Mouse (Mus musculus): ENCODE data around the gene Dgat2. TPM values are rescaled to one million over a fixed set of nuclear protein-coding genes. Genes with fewer than 3 reads are reported as not detected.

The Dgat2 gene
- total RNA-seq, 1 experiment from 2014 or later = 0.46 TPM

- no peak for ATAC-seq (replicated peaks; ENCODE audit: low read depth, poor library complexity, severe bottlenecking)
Observed at GRCm38 (mm10) chr7:99194511-99194910, 12.0 kb upstream of the Dgat2 start.

- ATAC-seq (replicated peaks; ENCODE audit: low read depth, poor library complexity, severe bottlenecking) = no peak
Observed at GRCm38 (mm10) chr7:99193926-99194325, 11.4 kb upstream of the Dgat2 start.

DNA sequence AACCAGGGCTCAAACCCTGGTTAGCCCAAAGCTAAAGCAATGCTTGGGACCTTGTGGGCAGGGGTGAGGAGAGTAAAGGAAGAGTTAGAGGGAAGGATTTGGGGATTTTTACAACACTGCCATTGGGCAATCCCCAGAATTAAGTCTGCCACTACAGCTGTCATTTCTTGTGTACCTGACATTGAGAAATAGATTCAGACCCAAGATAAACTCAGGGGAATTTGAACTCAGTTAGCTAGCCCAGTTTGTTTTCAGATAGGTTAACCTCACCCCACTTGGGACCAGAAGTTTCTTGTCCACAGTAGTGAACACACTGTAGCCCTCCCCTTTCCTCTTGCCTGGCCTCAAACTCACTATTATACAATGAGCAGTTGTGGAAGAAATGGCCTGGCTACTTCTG is 8.9 kb upstream of the Dgat2 start:
- ATAC-seq (replicated peaks; ENCODE audit: low read depth, poor library complexity, severe bottlenecking) = no peak

- ATAC-seq (replicated peaks; ENCODE audit: low read depth, poor library complexity, severe bottlenecking) = 0 out of 2 replicates have a peak, but pooled peaks have one; percentile 22
Observed at GRCm38 (mm10) chr7:99189885-99190284, 7.4 kb upstream of the Dgat2 start.

DNA sequence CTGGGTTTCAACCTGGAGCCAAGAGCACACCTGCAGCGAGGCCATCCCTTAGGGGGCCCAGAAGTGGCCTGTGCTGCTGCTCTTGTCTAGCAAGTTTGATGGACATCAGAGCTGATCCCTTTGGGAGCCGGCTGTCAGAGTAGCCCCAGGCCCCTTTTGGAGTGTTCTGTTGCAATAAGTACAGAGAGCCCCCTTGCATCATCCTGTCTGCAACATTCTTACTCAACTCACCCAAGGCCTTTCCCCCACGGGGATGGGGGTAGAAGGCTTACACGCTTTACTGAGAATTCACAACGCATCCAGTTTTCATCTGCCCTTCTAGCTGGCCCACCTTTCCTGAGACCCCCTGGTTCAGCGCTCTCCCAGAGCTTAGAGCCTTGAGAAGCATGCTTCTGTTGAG is 6.1 kb upstream of the Dgat2 start:
- no peak for ATAC-seq (replicated peaks; ENCODE audit: low read depth, poor library complexity, severe bottlenecking)

DNA sequence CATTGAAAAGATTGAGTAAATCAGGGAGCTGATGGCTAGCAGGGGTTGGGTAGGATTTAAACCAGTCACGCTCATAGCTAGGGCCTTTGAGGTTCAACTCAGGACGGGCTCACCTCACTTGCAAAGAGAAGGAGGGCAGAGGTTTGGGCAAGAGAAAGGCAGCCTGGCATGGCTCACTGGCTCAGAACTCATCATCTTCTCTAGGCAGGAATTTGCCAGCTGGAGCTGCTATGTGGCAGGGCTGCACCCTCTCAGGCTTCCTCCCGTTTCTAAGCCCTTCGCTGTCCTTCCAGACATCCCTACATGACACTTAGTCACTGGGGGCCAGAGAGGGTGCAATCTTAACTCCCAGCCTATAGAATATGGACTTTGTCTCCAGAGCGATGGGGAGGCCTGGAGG is 4.9 kb upstream of the Dgat2 start:
- no peak for ATAC-seq (replicated peaks; ENCODE audit: low read depth, poor library complexity, severe bottlenecking)

DNA sequence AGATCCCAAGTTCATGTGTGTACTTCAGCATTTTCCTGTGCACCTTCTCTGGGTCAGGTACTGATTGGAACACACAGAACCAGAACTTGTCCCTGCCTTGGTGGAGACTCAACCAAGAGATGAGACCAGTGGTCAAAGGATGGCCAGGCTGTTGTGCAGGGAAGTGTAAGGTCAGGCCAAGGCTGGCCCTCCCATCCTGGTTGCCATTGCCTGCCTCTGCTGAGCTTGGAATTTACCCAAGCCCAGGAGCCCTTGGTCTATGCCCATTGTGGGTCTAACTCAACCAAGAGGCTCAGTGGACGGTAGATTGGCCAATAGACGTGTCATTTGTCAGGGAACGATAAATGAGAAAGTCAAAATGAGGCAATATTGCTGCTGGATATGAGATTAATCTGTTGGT is 2.9 kb upstream of the Dgat2 start:
- ATAC-seq (replicated peaks; ENCODE audit: low read depth, poor library complexity, severe bottlenecking) = no peak

GRCm38 (mm10) chr7:99183751-99184150 is 1.2 kb upstream of the Dgat2 start:
- peak; percentile 49 for ATAC-seq (replicated peaks; ENCODE audit: low read depth, poor library complexity, severe bottlenecking)

DNA sequence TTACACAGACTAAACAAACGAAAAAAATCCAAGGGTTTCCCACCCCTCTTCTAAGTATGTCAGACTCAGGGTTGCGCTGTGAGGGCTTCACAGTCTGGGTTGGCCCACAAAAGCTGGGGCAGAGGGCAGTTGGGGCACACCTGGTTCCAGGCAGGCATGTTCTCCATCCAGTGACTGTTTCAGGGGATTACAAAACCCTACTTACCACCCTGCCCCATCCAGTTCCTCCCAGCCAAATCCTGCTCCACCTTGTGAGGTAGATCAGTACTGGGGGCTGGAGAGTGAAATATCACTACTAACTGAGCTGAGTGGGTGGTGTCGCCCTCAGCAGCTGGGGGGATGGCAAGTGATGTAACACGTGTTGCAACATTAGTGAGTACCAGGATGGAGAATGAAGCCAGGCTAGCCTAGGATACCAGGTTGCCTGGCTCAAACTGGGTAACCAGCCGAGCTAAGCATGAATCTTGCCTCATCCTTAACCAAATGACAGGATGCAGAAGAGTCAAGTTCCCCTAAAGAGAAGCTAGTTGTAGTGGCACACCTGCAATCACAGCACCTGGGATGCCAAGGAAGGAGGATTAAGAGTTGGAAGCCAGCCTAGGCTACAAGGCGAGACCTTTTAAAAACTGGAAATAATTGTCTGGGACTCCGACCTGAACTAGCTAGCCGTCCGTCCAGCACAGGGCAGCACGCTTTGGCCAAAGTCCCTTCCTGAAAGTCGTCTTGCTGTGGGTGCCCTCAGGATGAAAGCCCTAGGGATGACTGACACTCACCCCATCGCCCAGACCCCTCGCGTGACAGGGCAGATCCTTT is 694 bp downstream of the Dgat2 start:
- no peak for ATAC-seq (replicated peaks; ENCODE audit: low read depth, poor library complexity, severe bottlenecking)

- no peak for ATAC-seq (replicated peaks; ENCODE audit: low read depth, poor library complexity, severe bottlenecking)
Observed at GRCm38 (mm10) chr7:99180162-99180561, 2.4 kb downstream of the Dgat2 start.

GRCm38 (mm10) chr7:99179271-99179670 is 3.2 kb downstream of the Dgat2 start:
- no peak for ATAC-seq (replicated peaks; ENCODE audit: low read depth, poor library complexity, severe bottlenecking)

- no peak for ATAC-seq (replicated peaks; ENCODE audit: low read depth, poor library complexity, severe bottlenecking)
Observed at GRCm38 (mm10) chr7:99177386-99177785, 5.1 kb downstream of the Dgat2 start.

DNA sequence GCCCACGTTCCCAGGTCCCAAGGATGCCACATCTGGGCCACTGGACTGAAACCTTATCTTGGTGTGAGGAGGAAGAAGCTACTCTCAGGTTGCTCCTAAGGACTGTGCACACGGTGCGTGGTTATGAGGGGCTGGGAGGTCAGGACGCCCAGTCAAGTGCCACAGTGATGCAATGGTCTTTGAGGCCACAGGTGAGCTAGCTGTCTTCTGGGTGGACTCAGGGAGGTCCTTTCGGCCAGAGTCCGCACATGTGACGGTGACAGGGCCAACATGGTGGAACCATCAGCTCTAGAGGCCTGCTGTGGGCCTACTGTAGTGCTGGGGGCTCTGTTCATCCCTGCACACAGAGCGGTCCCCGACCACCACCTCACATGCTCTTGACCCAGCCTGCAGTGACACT is 6.9 kb downstream of the Dgat2 start:
- ATAC-seq (replicated peaks; ENCODE audit: low read depth, poor library complexity, severe bottlenecking) = no peak

DNA sequence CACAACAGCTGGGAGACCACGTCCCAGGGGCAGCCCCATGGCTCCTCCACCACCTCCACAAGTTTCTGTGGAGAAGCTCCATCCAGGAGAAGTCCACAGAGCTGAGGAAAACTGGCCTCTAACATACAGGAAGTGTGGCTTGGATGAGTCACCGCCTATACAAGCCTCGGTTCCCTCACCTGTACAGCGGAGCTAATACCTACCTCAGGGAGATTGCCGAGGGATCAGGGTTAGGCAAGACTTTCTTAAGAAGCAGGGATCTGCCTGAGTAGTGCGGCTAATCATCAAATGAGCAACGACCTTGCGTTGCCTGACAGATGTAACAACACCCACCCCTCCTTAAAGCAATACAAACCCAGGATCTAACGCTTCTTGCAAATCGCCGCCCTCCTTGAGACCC is 7.4 kb downstream of the Dgat2 start:
- ATAC-seq (replicated peaks; ENCODE audit: low read depth, poor library complexity, severe bottlenecking) = no peak

GRCm38 (mm10) chr7:99174006-99174405 is 8.5 kb downstream of the Dgat2 start:
- no peak for ATAC-seq (replicated peaks; ENCODE audit: low read depth, poor library complexity, severe bottlenecking)

DNA sequence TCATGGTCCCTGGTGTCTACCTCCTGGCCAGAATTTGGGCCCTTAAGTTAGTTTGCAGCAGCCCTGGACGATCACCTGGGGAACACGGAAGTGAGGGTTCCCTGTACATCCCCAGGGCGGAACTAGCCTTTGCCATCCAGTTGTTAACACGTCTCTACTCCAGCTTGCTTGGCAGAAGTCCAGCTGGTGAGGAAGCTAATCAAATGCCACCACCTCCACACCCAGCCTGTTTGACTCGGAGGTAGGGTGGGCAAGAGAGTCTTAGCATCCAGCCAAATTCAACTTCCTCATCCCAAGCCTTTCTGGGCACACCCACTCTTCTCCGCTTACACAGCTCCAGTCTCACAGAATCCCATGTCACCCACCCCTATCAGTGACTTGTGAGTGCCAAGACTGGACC is 9.6 kb downstream of the Dgat2 start:
- ATAC-seq (replicated peaks; ENCODE audit: low read depth, poor library complexity, severe bottlenecking) = peak; percentile 39; the same call in 1 of the 2 replicates

- ATAC-seq (replicated peaks; ENCODE audit: low read depth, poor library complexity, severe bottlenecking) = no peak
Observed at GRCm38 (mm10) chr7:99171730-99172463, 10.6 kb downstream of the Dgat2 start.

DNA sequence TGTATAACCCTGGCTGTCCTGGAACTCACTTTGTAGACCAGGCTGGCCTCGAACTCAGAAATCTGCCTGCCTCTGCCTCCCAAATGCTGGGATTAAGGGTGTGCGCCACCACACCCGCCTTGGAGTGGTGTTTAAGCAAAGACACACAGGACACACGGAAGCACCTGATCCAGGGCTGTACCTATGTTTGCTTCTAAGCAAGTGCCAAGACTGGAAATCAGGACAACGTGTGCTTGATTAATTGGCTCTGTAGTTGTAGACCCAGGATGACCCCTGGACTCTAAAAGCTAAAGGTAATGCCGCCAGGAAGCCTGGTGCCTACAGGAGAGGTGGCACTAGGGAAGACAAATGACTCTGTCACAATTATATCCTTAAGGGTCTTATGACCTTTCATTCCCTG is 12.0 kb downstream of the Dgat2 start:
- no peak for ATAC-seq (replicated peaks; ENCODE audit: low read depth, poor library complexity, severe bottlenecking)

- no peak for ATAC-seq (replicated peaks; ENCODE audit: low read depth, poor library complexity, severe bottlenecking)
Observed at GRCm38 (mm10) chr7:99169717-99170403, 12.7 kb downstream of the Dgat2 start.

- ATAC-seq (replicated peaks; ENCODE audit: low read depth, poor library complexity, severe bottlenecking) = no peak
Observed at GRCm38 (mm10) chr7:99168756-99169155, 13.8 kb downstream of the Dgat2 start.

DNA sequence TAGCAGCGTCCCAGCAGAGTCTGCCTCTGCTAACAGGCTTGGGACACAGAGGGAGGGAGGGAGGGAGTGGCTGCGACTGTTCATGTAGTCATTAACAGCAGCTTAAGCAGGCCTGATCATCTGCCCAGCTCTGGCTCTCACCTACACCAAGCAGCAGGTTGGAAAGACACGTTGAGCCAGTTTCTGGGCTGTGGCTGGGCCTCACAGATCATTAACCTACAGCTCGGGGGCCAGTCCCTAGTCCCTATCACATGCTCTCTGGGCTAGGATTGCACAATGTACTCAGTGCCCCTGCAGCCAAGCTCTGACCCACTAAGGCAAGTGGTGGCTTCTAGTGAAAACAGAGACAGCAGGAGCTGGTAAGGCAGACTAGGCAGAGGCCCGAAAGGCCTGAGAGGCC is 14.6 kb downstream of the Dgat2 start:
- ATAC-seq (replicated peaks; ENCODE audit: low read depth, poor library complexity, severe bottlenecking) = peak; percentile 44; the same call in 1 of the 2 replicates
